In the genomic region with DNA sequence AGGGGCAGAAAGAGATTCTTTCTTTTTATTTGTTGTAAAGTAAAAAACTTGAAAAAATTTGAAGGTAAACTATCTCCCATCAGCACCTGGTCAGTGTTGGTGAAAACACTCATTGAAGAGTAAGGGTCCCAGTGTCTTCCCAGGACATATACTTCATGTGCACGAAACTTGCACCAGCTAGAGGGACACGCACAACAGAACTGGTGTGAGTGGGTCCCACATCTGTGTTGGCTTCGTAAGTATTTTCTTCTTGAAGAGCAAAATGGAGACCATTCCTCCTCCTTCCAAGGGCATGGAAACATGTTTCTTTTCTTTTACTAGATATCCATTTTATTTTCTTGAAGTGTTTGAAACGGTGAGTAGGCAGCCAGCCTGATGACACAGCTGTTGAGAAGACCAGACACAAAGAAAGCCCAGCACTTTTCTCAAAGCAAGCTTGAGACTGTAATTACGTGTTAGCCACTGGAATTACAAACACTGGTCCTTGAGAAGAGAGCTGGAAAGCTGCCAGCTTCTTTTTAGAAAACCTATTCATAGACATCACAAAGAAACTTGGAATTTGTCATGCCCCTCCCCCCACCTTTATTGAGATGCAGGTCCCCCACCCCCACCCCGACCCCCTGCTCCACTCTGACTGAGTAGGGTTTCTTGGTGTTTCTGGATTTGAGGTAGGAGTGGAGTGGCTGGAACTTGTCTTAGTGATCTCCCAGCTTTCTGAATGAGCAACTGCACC, we compare ENCODE assay signal across 11 mouse cellular contexts. TPM values are rescaled to one million over a fixed set of nuclear protein-coding genes. Genes with fewer than 3 reads are reported as not detected.
DNase-seq lines count a peak whose midpoint lies in the region; ATAC-seq and TF ChIP-seq lines count a peak whose summit lies in the region.
"Had no signal": no experiment of that assay in that cellular context is flagged by ENCODE, and none has a peak within 500 bp of the region (broad histone marks: within the 10 kb centered on the region; RNA-seq: fewer than 3 reads in every experiment).

No protein-coding gene starts in this region.

- H3K4me2 ChIP-seq in neural tube, embryonic 12.5 days (replicated peaks): no peak overlapping the region
- H3K4me2 ChIP-seq in neural tube, embryonic 15.5 days: no peak overlapping the region
- H3K4me2 ChIP-seq in forebrain, embryonic 11.5 days (ENCODE audit: low read depth, low read length, severe bottlenecking): 0 out of 2 replicates have a peak overlapping the region, but pooled peaks have one; percentile 18
- no peak overlapping the region for H3K4me2 ChIP-seq in limb, embryonic 14.5 days (replicated peaks; ENCODE audit: low read depth, low read length, severe bottlenecking)
- H3K4me2 ChIP-seq in liver, embryonic 12.5 days: no peak overlapping the region

- no peak overlapping the region for H3K27ac ChIP-seq in neural tube, embryonic 12.5 days
- H3K27ac ChIP-seq in neural tube, embryonic 15.5 days (replicated peaks): no peak overlapping the region
- H3K27ac ChIP-seq in forebrain, embryonic 11.5 days (ENCODE audit: low read depth, low read length): peak overlapping the region; percentile 81
- no peak overlapping the region for H3K27ac ChIP-seq in limb, embryonic 14.5 days (replicated peaks; ENCODE audit: low read depth, low read length)
- H3K27ac ChIP-seq in liver, embryonic 12.5 days: no peak overlapping the region

- H3K9ac ChIP-seq in neural tube, embryonic 12.5 days: no peak overlapping the region
- no peak overlapping the region for H3K9ac ChIP-seq in neural tube, embryonic 15.5 days (replicated peaks)
- no peak overlapping the region for H3K9ac ChIP-seq in forebrain, embryonic 11.5 days (ENCODE audit: low read length)
- no peak overlapping the region for H3K9ac ChIP-seq in limb, embryonic 14.5 days (ENCODE audit: low read depth, low read length, severe bottlenecking)
- H3K9ac ChIP-seq in liver, embryonic 12.5 days: no peak overlapping the region
- H3K9ac ChIP-seq: liver, postnatal 0 days had no signal

- no peak overlapping the region for H3K4me3 ChIP-seq in neural tube, embryonic 12.5 days
- no peak overlapping the region for H3K4me3 ChIP-seq in neural tube, embryonic 15.5 days (replicated peaks)
- no peak overlapping the region for H3K4me3 ChIP-seq in forebrain, embryonic 11.5 days (ENCODE audit: low read depth, low read length)
- no peak overlapping the region for H3K4me3 ChIP-seq in limb, embryonic 14.5 days (replicated peaks; ENCODE audit: low read length)
- no peak overlapping the region for H3K4me3 ChIP-seq in liver, embryonic 12.5 days

- 34% methylated on average over 6 of the region's 6 CpGs for WGBS in neural tube, embryonic 12.5 days
- 28% methylated on average over 6 of the region's 6 CpGs for WGBS in neural tube, embryonic 15.5 days
- WGBS in forebrain, embryonic 11.5 days: 29% methylated on average over 6 of the region's 6 CpGs
- 55% methylated on average over 6 of the region's 6 CpGs for WGBS in limb, embryonic 14.5 days
- WGBS in liver, embryonic 12.5 days (ENCODE audit: insufficient replicate concordance): 58% methylated on average over 6 of the region's 6 CpGs

- H3K36me3 ChIP-seq in neural tube, embryonic 12.5 days: no peaks in the 10 kb centered on the region
- H3K36me3 ChIP-seq in neural tube, embryonic 15.5 days: no peaks in the 10 kb centered on the region
- H3K36me3 ChIP-seq in forebrain, embryonic 11.5 days (ENCODE audit: control insufficient read depth, insufficient read depth, low read length): no peaks in the 10 kb centered on the region
- H3K36me3 ChIP-seq in limb, embryonic 14.5 days (ENCODE audit: control insufficient read depth, insufficient read depth, low read length): no peaks in the 10 kb centered on the region
- H3K36me3 ChIP-seq in liver, embryonic 12.5 days: no peaks in the 10 kb centered on the region

- no peaks in the 10 kb centered on the region for H3K9me3 ChIP-seq in neural tube, embryonic 12.5 days
- H3K9me3 ChIP-seq in neural tube, embryonic 15.5 days (replicated peaks): no peaks in the 10 kb centered on the region
- H3K9me3 ChIP-seq in forebrain, embryonic 11.5 days (ENCODE audit: control insufficient read depth, low read length): no peaks in the 10 kb centered on the region
- no peaks in the 10 kb centered on the region for H3K9me3 ChIP-seq in limb, embryonic 14.5 days (ENCODE audit: control insufficient read depth, low read length)
- no peaks in the 10 kb centered on the region for H3K9me3 ChIP-seq in liver, embryonic 12.5 days (replicated peaks)

- 0 out of 2 replicates have a peak, but pooled peaks cover 10% of the 10 kb centered on the region for H3K4me1 ChIP-seq in neural tube, embryonic 12.5 days
- 0 out of 2 replicates have a peak, but pooled peaks cover 4% of the 10 kb centered on the region for H3K4me1 ChIP-seq in neural tube, embryonic 15.5 days
- no peaks in the 10 kb centered on the region; the same call in 1 of the 2 replicates for H3K4me1 ChIP-seq in forebrain, embryonic 11.5 days (replicated peaks; ENCODE audit: control insufficient read depth, insufficient read depth, low read length)
- 0 out of 2 replicates have a peak, but pooled peaks cover 2% of the 10 kb centered on the region for H3K4me1 ChIP-seq in limb, embryonic 14.5 days (ENCODE audit: control insufficient read depth, insufficient read depth, low read length)
- no peaks in the 10 kb centered on the region for H3K4me1 ChIP-seq in liver, embryonic 12.5 days

- H3K27me3 ChIP-seq in neural tube, embryonic 12.5 days (replicated peaks): no peaks in the 10 kb centered on the region
- no peaks in the 10 kb centered on the region for H3K27me3 ChIP-seq in neural tube, embryonic 15.5 days (replicated peaks)
- H3K27me3 ChIP-seq in forebrain, embryonic 11.5 days (ENCODE audit: control insufficient read depth, insufficient read depth, low read length): no peaks in the 10 kb centered on the region
- H3K27me3 ChIP-seq in limb, embryonic 14.5 days (ENCODE audit: control insufficient read depth, insufficient read depth, low read length): no peaks in the 10 kb centered on the region
- no peaks in the 10 kb centered on the region for H3K27me3 ChIP-seq in liver, embryonic 12.5 days (replicated peaks)

- peak; percentile 80 for DNase-seq in forebrain, embryonic 11.5 days (ENCODE audit: low spot score)
- peak; percentile 11 for DNase-seq in limb, embryonic 14.5 days (ENCODE audit: low spot score)
- peak; percentile 4 for DNase-seq in telencephalon, adult 2 months (ENCODE audit: low read depth, low spot score)
- no peak for DNase-seq in layer of hippocampus, adult 11-12 months (ENCODE audit: low spot score)
- DNase-seq: kidney, adult 8-10 months; liver, postnatal 0 days had no signal

- ATAC-seq in neural tube, embryonic 12.5 days (ENCODE audit: low FRiP score, low read depth): peak; percentile 88
- ATAC-seq in neural tube, embryonic 15.5 days (ENCODE audit: low FRiP score): no peak
- peak; percentile 89 for ATAC-seq in forebrain, embryonic 11.5 days (replicated peaks; ENCODE audit: low FRiP score)
- ATAC-seq in limb, embryonic 14.5 days (ENCODE audit: low FRiP score, low read depth): no peak
- ATAC-seq in liver, embryonic 12.5 days: no peak
- ATAC-seq: liver, postnatal 0 days had no signal

- TF ChIP-seq POLR2A in limb, embryonic 14.5 days (IDR thresholded peaks at IDR 0.05; ENCODE audit: borderline replicate concordance, extremely low read depth, insufficient read depth, insufficient read length): no peak

RNA-seq across cellular contexts. Expression of gene Gm11111, which starts 14.1 kb away (rescaled TPM):
- polyA plus RNA-seq in neural tube, embryonic 12.5 days (2016; fragmentation: Nextera tagmentation; extraction: Ambion mirVana): not detected in 2 replicates
- polyA plus RNA-seq in neural tube, embryonic 15.5 days (2015; fragmentation: Nextera tagmentation; extraction: Ambion mirVana): not detected in 2 replicates
- not detected in 2 replicates for polyA plus RNA-seq in forebrain, embryonic 11.5 days (2014; fragmentation: Nextera tagmentation; extraction: Ambion mirVana)
- not detected in 2 replicates for polyA plus RNA-seq in limb, embryonic 14.5 days (2012; rRNA removed)
- not detected in 2 replicates for polyA plus RNA-seq in limb, embryonic 14.5 days (2014; fragmentation: Nextera tagmentation; extraction: Ambion mirVana)
- not detected in 2 replicates for polyA plus RNA-seq in liver, embryonic 12.5 days (2016; fragmentation: Nextera tagmentation; extraction: Ambion mirVana)
- polyA plus RNA-seq: heart, postnatal 0 days; liver, postnatal 0 days; small intestine, adult 2 months had no signal

Comparison
In these comparisons a context has a peak if more than half of its experiments do, and no peak if none do; other contexts are left out.
1. ATAC-seq: peak in neural tube, embryonic 12.5 days (single experiment) and forebrain, embryonic 11.5 days (single experiment); none in neural tube, embryonic 15.5 days (single experiment), limb, embryonic 14.5 days (single experiment) and liver, embryonic 12.5 days (single experiment).